Mouse (Mus musculus) ES-CJ7 (cell line): ENCODE data around the gene Fgfr1op2.
A peak's percentile ranks its signal among the peaks of the same experiment; 100 is the strongest.

ENCODE experiments used
- DNase-seq: peaks from one replicate; pipeline ENCODE4 v3.0.0; 2011; ENCODE audit warnings: low read depth, low spot score

Gene Fgfr1op2

DNA sequence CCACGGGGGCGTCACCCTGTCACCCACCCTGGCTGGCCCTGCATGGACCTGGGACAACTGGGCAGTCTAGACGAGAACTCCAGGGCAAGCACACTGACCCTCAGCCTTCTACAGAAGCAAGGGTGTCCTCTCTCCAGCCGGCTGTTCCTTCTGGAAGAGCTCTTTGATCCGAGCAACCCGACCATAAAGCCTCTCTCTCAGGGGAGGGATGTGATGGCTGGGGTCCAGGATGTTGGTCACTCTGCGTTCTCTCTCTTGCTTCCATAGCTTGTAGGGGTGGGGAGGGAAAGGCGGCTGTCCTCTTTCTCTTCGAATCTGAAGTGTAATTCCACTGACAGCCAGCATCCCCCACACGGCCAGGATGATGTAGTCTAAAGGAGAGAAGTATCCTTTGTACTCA lies 26.6 kb downstream of the Fgfr1op2 start:
- DNase-seq, result no peak

DNA sequence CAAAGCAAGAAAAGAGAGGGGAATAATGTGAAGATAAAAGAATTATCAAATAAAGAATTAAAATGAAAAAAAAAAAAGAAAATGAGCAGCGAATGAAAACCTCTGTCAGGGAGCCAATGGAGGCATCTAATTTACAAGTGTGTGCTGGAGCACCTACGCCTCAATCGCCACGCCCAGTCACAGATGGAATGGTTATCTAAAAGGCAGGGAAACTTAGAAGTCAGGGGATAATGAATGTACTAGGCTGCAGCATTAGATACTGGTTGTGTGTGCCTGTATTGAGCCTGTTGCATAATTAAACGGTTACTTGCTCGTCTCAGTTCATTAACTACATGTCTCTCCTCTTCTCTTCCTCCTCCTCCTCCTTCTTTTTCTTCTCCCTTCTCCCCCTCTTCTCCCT lies 34.4 kb downstream of the Fgfr1op2 start:
- DNase-seq, result no peak

DNA sequence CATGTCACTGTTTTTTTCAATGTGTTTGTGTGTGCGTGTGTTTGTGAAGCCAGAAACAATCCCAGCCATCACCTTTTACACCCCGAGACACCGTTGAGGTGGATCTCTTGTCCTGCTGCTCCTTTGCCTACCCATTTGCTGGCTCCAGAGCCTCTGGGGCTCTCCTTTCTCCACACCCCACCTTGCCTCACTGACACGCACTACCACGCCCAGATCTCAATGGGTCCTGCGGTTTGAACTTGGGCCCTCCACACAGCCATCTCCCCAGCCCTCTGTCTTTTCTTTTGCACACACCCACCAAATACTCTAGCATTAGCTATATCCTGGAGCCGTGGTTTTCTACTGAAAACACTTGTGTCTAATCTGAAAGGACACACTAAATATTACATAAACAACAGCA lies 34.9 kb downstream of the Fgfr1op2 start:
- no peak for DNase-seq

DNA sequence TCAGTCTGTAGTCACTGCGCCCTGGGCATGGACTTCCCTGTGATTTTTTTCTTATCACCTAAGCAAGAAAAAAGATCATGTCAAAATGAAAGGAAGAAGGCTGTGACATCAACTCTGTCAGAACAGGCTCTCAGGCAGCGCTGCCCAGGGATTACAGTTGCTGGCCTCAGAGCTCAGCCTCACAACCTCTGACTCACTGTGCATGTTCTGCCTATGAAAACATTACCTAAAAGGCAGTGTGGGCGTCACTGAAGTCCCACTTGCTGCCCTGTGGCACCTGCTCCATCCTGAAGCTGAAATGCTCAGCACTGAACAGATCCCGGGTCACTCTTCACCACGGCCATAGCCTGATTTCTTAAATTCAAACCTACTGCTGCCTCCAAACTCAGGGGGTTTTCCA lies 35.7 kb downstream of the Fgfr1op2 start:
- no peak for DNase-seq

DNA sequence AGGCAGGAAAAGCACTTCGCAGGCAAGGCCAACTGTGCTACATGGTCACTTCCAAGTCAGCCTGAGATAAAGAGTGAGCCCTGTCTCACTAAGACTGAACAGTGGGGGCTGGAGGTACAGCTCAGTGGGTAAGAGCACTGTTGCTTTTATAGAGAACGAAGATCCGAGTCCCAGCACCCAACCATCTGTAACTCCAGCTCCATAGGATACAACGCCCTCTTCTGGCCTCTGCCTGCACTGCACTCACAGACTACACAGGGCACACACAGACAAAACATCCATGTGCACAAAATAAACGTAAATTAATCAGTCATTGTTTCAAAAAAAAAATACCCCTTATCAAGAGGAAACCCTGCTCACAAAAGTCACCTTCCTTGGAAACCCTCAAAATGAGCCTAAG lies 36.9 kb downstream of the Fgfr1op2 start:
- DNase-seq, result no peak

DNA sequence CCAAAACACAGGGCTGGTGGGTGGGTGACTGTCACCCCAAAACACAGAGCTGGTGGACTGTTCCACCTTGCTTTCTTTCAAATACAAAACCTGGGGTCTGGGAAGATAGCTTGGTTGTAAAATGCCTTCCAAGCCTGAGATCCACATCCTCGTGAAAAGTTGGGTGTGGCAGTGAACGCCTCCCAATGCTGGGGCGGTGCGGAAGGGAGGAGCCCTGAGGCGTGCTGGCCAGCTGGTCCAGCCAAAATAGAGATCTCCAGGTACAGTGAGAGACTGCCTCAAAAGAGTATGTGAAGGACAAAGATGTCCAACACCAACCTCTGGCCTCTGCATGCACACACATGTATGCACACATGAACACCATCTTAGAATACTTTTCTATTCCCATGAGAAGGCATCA lies 37.5 kb downstream of the Fgfr1op2 start:
- no peak for DNase-seq

DNA sequence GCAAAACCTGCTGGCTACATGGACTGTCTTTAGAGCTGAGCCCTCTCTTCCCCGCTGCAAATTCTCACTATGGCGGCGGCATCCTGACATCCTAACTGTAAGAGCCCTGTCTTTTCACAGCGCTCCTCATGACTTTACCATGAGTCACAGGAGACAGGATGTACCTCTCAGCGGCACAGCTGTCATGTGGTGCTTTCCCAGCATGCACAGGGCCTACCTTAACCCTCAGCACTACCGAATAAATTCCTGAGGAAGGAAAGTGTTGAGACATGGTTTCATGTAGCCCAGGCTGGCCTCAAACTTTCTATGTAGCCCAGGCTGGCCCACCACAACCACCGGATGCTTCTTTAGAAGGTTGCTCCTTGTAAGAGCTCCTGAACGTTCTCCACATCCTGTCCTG lies 38.9 kb downstream of the Fgfr1op2 start:
- DNase-seq, result no peak

DNA sequence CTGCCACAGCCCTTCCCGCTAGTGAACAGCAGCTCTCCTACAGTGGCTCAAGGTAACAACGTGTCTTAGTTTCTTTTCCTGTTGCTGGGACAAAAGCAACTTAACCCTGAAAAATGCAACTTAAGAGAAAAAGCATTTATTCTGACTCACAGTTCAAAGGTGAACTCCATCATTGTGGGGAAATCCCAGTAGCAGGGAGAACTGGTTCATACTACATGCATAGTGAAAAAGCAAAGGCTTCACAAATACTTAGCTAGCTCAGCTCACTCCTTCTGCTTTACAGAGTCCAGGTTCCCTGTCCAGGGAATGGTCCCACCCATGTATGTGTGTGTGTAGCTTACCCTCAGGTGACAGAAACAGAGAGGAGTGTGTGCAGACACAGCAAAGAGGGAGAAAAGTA lies 39.7 kb downstream of the Fgfr1op2 start:
- DNase-seq, result no peak

DNA sequence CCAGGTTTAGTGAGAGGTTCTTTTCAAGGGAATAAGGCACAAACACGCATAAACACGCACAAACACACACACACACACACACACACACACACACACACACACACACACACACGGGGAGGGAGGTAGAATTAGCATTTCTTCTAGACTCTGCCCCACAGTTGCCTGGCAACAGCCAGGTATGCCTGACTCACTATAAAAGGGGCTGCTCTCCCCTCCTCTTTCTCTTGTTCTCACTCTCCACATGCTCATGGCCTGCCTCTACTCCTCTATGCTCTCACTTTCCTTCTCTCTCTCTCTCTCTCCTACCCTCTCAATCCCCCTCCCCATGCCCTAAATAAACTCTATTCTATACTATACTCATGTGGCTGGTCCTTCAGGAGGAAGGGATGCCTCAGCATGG lies 51.1 kb downstream of the Fgfr1op2 start:
- DNase-seq, result no peak

DNA sequence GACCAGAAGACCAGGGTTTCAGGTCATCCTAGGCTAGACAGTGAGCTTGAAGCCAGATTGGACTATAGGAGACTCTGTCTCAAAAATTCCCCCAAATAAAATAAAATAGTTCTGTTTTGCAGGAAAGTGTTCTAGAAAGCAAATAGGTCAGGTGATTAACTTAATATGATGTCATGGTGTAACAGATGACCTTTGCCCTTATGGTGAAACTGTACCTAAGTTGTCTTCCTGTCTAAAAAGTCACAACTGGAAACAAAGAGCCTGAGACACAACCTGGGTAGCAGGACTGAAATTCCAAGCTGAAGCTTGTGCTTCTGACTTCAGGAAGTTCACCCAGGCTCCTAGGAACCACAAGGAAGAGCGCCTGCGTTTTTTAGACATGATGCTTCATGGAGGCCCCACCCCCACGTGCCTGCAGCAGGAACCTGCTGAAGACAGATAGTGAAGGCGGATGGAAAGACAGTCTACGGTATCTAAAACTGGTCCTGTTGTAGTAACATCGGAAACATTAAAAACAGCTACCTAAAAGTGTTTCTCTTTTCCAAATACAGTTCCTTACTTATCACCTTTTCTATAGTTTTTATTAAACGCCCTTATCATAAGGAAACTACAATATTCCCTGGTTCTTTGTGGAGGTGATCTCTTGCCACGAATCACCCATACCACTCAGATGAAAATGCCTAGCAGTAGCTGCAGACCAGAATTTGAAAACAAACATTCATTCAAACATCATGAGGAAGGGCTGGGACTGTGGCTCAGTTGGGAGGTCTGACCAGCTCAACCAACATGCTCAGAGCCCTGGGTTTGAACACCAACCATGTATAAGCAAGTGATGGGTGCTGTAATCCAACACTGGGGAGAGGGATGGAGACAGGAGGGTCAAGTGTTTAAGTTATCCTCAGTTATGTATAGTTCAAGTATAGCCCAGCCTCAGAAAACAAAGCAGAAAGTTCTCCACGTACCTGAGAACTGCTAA lies 53.1 kb downstream of the Fgfr1op2 start:
- DNase-seq, result no peak

DNA sequence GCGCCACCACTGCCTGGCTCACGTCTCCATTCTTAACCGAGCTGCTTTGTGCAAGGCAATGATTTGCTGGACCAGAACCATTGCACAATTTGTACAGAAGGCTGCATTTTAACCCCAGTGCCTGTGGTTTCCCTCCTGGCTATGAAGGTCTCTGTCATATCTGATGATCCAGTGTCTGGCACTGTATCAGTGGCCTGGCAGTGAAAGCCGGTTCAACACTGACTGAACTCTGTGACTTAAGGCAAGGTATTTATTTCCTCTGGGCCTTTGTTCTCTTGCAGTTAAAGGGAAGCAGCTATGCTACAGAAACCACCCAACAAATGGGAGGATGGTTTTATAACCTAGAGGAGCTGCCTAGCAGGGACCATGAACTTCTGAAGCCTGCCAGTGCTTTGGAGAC lies 54.0 kb downstream of the Fgfr1op2 start:
- no peak for DNase-seq

DNA sequence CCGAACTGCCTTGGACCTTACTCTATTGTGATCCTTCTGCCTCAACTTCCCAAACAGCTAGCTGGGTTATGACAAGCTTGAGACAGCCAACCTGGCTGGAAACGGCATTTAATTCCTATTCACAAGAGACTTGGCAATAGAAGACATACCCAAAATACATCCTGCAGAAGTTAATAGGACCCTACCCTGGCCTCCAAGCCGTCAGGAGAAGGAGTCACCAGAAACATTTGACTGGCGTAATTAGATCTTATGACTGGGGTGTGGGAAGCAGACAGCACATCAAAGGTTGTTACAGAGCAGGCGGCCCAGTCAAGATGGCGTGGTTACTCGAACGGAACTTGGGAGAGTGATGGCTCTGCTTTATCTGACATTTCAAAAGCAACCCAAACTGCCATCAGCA lies 54.8 kb downstream of the Fgfr1op2 start:
- DNase-seq, result peak; percentile 55

DNA sequence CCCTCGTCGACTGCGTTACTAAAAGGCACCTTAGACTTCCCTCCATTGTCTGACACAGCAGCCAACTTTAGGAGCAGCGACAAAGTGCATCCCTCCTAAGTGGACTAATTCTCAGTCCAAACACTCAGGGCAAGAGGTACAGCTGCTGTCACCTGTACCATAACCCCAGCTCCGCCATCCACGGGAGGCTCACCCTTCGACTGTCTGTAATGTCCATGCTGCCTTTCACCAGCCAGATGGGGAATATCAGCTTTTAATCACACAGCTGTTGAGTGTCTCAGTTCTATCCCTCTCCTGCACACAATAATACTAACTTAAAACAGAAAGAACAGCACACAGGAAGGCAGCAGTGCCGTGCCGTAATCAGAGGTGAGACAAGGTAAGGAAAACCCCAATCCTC lies 55.4 kb downstream of the Fgfr1op2 start:
- no peak for DNase-seq

DNA sequence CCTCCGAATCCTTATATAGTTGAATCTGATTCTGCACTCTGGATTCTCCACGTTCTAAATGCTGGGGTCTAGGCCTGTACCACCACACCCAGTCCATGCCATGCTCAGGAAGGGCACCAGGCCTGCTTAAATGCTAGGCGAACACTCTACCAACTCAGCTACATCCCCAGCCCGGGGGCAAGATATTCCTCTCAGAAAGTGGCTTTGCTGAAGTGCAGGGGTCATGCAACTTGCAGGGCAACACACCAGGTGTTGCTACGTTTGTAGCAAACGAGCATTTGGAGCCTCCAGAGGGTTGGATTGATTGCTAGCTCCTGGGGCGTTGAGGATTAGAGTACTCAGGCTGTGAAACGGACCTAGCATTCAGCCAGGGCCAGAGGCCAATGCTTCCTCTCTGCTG lies 56.1 kb downstream of the Fgfr1op2 start:
- no peak for DNase-seq

DNA sequence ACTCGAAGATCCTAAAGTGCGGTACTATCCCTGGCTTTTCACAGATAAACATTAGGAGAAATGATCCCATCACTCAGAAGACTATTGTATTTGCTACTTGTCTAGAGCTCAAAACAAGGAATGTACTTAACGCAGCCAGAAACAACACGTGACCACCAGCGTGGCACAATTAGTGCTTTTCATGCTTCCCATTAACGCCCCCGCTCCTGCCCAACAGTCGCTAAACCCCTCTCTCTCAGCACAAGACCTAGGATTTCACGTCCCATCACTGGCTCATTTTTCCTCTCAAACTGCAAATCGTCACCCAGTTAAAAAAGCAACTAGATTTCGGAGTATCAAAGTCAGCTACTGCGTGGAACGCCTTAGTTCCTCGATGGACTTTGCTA lies 56.6 kb downstream of the Fgfr1op2 start:
- peak; percentile 55 for DNase-seq

DNA sequence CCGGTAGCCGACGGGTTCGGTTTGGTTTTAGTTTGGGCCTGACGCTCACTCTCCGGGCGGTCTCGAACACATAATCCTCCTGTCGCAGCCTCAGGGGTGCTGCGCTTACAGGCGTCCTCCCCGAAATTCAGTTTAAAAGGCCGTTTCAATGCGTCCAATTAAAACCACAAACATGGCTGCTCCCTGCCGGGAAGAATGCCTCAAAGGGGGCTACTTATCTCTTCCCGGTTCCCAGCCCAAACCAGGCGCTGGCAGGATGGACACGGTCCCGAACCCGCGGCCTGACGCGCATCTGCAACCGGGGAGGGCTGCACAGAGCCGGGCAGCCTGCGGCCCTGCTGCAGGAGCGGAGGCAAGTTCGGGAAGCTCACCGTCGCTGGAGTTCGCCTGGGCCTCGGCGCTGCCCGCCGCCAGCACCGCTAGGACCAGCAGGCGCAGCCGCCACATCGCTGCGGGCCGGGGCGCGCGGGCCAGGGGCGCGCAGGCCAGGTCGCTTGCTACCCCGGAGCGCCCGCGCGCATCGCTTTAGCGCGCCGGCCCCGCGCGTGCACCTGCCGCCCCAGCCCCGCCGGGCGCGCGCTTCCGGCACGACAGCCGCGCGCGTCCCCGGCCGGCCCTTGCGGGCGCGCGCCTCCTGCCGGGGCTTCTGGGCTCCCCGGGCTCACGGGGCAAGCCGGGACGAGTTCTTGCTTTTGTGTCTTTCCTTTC lies 57.2 kb downstream of the Fgfr1op2 start:
- DNase-seq, result peak; percentile 71

DNA sequence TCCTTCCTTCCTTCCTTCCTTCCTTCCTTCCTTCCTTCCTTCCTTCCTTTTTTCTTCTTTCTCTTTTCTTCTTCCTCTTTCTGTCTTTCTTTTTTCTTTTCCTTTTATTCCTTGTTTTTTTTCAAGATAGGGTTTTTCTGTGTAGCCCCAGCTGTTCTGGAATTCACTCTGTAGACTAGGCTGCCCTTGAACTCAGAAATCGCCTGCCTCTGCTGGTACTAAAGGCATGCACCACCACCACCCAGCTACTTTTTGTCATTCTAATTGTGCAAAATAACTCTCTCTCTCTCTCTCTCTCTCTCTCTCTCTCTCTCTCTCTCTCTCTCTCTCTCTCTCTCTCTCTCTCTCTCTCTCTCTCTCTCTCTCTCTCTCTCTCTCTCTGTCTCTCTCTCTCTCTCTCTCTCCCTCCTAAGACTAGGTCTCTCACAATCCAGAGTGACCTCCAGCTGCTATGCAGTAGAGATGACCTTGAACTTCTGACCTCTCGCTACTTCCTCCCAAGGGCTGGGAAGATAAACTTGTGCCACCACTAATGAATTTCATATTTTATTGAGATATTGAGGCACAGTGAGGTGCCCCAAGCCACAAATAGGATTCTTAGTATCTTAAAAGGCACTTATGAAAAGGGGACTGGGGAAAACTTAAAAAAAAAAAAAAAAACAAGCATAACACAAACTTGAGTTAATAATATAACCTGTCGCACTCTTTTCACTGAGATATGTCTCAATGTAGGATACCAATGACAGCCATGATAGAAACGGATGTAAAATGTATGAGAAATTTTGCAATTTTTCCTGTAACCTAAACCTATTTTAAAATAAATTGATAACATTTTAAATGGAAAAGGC lies 58.0 kb downstream of the Fgfr1op2 start:
- peak; percentile 94 for DNase-seq

DNA sequence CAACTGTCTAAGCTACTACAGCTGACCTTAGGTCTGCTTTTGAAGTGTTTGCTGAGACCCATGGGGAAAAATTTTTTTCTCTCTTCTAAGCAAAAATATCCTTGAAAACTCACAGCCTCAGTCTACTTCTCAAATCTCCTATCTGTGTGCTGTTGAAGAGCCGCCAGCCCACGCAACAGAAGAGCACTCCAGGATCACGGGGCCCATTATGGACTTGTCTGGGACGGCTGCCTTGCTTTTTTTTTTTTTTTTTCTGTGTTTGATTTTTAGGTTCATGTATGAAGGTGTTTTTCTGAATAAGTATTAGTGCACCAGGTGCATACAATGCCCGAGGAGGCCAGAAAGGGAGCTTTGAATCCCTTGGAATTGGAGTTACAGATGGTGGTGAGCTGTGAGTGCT lies 59.5 kb downstream of the Fgfr1op2 start:
- no peak for DNase-seq

DNA sequence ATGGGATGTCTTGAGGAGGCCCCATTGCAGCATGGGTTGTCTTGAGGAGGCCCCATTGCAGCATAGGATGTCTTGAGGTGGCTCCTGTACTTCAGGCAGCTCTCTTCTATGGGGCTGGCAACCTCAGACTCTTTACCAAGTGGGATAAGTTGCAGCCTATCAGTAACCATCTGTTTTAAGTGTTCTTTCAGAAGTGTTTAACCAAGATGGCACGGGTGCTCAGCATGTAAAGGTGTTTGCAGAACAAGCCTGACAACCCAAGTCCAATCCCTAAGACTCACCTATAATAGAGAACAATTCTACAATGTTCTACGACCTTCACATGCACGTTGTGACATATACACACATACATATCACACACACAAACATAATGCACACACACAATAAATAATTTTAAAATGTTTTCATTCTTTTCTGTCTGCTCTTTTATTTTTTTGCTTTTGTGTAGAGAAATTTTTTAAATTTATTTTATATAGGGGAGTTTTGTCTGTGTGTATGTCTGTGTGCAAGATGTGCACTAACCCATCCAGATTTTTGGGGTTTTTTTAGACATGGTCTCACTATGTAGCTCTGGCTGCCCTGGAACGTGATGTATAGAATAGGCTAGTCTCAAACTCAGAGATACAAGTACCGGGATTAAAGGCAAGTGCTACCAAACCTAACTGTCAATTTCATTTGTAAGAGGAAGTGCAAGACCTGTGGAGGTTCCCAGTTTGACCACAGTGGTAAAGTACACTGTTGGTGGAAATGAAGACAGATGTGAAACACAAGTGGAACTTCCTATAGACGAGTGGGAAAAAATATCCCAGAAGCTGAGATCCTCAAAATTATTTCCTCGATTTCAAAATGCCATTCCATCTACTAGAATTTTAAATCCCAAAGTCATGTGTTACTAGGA lies 63.3 kb downstream of the Fgfr1op2 start:
- no peak for DNase-seq

DNA sequence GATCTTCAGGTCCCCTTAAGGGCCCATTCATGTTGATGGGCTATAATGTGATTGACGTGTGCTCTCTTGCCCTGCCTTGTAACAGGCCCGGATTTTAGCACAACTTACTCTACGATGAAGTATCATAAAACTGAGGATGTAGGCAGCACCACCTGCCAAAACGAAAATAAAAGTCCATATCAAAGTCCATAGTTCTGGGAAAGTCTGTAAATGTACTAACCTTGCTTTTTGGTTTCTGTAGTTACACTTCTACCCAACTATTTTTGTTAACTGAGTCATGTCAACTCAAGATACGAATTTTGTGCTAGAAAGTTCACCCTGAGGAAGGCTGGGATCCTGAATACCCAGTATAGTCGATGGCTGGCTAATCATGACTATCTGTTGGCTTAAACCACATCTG lies 64.0 kb downstream of the Fgfr1op2 start:
- no peak for DNase-seq

DNA sequence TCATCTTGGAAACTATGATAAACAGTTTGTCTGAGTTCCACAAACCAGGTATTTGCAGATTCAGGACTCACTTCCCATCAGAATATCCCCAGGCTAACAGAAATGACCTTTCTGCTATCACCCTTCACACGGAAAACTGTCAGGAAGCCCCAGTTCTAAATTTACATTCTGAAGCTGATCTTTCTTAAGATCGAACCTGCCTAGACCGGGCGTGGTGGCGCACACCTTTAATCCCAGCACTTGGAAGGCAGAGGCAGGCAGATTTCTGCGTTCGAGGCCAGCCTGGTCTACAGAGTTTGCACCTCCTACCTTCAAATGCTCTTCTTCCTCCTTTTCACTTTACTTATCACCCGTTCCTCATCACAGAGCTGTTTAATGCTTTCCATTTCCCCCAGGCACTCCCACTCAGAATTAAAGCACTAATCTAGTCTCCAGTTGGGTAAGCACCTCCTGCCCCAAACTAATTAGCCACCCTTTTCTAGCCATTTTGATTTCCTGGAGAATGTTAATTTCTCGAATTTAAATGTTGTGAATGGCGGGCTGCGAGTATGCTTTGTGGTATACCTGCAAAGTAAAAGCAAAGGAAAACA lies 64.7 kb downstream of the Fgfr1op2 start:
- peak; percentile 73 for DNase-seq
